Mouse (Mus musculus): Measurements from ENCODE around the gene Scaper.

DNA sequence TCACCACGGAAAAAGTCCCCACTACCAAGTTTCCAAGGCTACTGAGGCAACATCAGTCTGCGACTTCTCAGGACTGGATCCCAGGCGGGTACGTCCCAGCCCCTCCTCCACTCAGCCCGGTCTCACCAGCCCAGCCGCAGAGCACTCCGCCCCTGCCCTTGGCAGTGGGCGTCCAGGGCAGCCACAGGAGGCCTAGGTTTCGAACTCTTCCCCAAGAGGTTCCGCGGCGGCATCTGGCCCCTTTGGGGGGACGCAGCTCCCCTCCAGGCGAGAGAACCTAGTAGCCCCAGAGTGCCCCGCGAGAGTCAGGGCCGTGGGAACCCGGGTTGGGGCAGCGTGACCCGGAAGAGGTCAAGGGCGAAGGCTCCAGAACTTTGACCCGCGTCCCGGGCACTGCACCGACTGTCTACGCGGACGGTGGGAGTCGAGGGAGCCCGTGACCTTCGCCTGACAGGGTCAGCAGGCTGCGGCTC, 426.4 kb downstream of the Scaper start:
- TF ChIP-seq POLR2A (IDR thresholded peaks at IDR 0.05; ENCODE audit: insufficient read length, low read depth) (no peak), TCF3 (IDR thresholded peaks at IDR 0.05; ENCODE audit: insufficient read length, low read depth) (no peak), CEBPB (IDR thresholded peaks at IDR 0.05; ENCODE audit: insufficient read depth, poor library complexity, severe bottlenecking) (no peak), MYOG (IDR thresholded peaks at IDR 0.05; ENCODE audit: control insufficient read depth in 1 of 3, insufficient read depth in 1 of 3, insufficient read length in 2 of 3, low read depth in 2 of 3) (no peak), USF1 (IDR thresholded peaks at IDR 0.05; ENCODE audit: low read depth) (no peak), POLR2AphosphoS2 (IDR thresholded peaks at IDR 0.05; ENCODE audit: insufficient read length, low read depth) (no peak), MAX (IDR thresholded peaks at IDR 0.05; ENCODE audit: low read depth) (no peak), TCF12 (IDR thresholded peaks at IDR 0.05; ENCODE audit: insufficient read depth, poor library complexity, severe bottlenecking) (no peak), E2F4 (IDR thresholded peaks at IDR 0.05; ENCODE audit: insufficient read depth) (no peak), MYOD1 (IDR thresholded peaks at IDR 0.05; ENCODE audit: control insufficient read depth in 1 of 3, insufficient read length in 2 of 3, low read depth in 2 of 3) (no peak)

All from myocyte (in vitro differentiated cells).